Mouse (Mus musculus) regulatory T cell (primary cell): ENCODE results near the gene Gm14597.
"Not testable (repeated sequence)": the region's sequence is repeated elsewhere in the genome, so short reads cannot be mapped to it uniquely, and the experiment has no call there.

Source experiments
- in situ Hi-C: fragments of 300-600 bp; cut with MboI, MseI; formaldehyde crosslinking; loops from one replicate; pipeline ENCODE4 v1.15.1; 2025; ENCODE audit warnings: high pct_unique_total_duplicates

The Gm14597 gene

DNA sequence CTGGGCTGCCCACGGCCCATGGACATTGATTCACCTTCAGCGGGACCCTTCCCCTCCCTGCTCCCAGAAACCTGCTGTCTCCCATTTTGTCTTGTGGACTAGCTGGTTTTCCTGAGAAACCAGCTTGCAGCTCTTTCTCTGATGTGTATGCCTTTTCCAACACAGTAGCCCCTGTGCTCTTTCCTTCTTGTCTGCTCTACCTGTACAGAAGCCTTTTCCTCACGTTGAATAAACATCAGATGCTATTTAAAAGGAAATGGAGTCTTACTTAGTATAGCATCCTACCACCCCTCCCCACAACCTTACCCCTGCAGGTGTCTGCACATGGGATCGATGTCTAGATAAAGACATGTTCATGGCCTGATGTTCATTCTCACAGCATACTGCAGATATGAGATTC is at the start of gene Gm14597:
TSS of gene Gm14597 (minus strand) at position 101 of the 400 bp plus-strand sequence.
- in situ Hi-C loops: loop anchor here (25.0 kb wide), 1 partner anchor 1353 kb away; no protein-coding TSS in a partner anchor

DNA sequence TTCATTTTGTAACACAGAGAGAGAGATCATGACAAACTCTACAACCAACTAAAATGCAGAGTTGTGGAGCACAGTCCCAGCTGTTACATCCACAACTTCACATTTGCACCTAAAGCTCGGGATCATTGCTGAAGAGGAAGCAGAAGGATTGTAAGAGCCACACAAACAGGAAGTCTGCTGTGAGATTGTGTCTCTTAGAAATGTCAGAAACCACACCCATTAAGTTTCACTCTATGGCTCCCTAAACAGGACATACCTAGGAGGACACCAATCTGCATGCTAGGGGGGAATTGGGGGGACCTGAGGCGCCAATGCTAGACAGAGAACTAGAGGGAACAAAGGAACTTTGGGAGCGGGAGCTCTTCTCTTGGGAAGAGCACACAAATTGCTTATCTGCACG is 44.1 kb upstream of the Gm14597 start:
- in situ Hi-C loops: not testable (repeated sequence)

DNA sequence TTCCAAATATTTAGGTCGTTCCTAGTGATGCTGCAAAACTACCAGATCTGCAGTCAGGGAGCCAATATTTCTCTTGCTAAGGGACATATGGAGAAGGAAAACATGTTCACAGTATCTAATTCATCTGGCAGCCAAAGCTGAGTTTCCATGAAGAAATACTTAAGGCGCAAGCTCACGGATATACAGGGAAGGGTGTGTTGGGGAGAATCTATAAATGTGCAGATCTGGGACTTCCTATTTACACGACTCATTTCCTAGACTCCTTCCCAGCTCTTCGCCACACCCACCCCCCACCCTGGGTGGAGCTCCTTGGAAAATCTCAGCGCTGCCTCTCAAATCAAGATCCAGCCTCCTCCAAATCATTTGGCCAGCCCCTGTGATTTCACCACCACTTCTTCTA is 37.1 kb upstream of the Gm14597 start:
- in situ Hi-C loops: no loop called here

DNA sequence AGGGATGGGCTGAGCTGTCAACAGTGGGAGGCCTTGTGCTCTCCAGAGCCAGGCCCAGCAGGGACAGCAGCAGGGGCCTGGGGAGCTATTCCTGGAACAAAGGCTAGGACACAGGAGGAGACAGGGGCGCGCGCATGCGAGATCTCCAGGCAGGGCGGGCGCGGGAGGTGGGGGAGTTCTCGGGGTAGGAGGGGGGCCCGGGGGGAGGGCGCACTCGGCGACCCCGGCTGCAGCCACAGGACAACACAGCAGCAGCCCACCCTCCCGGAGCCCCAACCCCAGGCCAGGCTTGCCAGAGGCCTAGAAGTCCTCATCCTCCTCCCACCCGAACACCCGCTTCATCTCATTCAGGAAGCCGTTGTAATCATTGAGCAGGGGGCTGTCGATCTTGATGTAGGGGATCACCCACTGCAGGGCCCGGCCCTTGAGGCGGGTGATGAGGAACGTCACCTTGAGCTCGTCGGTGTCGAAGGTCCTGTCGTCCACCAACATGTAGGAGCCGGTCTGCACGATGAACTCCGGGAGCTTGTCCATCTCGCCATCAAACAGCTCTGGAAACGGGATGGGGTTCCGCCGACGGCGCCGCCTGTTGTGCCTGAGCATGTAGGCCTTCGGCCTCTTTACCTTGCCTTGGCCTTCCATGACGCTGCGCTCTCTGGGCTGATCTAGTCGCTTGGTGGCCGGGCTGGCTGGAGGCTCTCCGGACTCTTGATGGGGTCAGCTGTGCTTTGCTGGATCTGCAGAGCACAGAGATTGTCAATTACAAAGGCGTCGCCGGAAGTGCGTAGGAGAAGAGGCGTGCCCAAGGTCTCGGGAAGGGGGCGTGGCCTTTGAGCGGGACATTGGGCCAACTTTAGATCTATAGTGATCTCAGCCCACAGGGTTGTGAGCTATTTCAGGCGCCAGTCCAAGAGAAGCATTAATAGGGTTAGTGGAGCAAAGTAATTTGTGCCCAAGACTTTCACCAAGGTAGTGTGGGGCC is 34.5 kb upstream of the Gm14597 start, which contains the start of gene Rtl8a:
TSS of gene Rtl8a (minus strand) at position 703 of the 982 bp plus-strand sequence.
- in situ Hi-C loops: not testable (repeated sequence)

DNA sequence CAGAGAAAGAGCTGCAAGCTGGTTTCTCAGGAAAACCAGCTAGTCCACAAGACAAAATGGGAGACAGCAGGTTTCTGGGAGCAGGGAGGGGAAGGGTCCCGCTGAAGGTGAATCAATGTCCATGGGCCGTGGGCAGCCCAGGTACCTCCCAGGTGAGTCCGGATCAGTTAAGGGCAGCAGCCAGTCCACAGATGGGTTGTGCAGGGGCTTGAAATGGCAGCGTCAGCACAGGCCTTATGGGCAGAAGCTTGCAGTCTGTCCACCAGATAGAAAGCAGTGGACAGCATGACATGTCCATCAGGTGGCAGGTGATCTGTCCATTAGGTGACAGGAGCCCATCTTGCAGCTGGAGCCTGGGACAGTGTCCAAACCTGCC is 33.8 kb upstream of the Gm14597 start:
- in situ Hi-C loops: not testable (repeated sequence)

DNA sequence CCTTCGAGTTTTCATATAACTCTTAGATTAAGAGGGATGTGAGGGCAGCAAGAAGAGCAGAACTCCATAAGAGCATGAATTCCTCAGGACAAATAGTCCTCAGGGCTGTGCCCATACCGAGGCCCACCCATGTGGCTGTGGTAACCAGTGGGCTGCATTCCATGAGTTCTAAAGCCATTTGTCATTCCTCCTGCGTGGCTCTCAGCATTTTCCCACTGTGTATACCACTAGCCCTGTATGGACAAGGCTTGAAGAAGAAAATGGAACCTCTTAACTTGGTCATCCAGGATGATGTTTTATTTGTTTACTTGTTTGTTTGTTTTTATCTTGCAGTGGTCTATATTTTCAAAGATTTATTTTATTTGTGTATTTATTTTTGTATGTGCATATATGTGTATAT is 29.3 kb upstream of the Gm14597 start:
- in situ Hi-C loops: not testable (repeated sequence)

DNA sequence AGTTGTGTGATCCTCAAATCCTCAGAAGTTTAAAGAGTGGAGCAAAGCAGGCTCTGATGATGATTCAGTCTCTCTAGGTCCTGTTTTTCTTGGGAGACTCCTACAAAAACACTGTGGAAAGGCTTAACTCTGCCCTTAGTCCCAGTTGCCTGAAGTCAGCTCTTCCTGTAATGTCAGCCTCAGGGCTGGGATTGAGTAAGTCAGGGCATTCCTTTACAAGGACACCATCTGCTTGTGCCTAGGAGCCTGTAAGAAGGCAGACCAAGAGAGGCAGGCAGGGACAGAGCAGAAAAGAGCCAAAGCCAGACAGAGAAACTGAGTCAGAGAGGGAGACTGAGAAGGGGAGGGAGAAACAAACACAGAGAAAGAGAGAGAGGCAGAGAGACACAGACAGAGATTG is 2.6 kb upstream of the Gm14597 start:
- in situ Hi-C loops: loop anchor here (25.0 kb wide), 1 partner anchor 1351 kb away; no protein-coding TSS in a partner anchor

DNA sequence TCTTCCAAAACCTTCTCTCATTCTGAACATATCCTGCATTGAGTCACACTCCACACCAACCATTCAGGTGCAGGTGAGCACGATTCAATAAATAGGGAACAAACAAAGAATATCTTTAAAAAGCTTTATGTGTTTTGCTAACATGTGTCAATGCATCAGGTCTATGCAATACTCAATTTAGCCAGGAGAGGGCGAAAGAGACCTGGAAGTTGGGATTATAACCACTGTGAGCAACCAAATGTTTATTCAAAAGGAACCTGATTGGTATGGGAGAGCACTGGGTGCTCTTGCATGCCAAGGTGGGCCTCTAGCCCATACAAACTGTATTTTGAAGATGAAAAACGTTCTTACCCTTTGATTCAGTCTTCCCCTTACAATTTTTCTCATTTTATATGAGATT is 1.8 kb upstream of the Gm14597 start:
- in situ Hi-C loops: loop anchor here (25.0 kb wide), 1 partner anchor 1352 kb away; no protein-coding TSS in a partner anchor

DNA sequence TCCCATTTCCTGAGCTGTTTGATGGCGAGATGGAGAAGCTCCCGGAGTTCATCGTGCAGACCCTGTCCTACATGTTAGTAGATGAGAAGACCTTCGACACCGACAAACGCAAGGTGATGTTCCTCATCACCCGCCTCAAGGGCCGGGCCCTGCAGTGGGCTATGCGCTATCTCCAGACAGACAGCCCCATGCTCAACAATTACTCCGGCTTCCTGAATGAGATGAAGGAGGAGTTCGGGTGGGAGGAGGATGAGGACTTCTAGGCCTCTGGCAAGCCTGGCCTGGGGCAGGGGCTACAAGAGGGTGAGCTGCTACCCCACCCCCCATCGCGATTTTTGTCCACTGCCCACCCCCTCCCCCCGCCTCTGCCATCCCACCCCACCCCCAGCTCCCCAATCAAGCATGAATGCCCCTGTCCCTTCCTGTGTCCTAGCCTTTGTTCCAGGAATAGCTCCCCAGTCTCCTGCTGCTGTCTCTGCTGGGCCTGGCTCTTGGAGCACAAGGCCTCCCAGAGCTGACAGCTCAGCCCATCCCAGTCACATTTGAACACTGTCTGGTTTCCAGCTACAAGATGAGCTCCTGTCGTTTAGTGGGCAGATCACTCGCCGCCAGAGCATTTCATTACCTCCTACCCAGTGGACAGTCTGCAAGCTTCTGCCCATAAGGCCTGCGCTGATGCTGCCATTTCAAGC is 511 bp downstream of the Gm14597 start:
- in situ Hi-C loops: loop anchor here (25.0 kb wide), 1 partner anchor 1354 kb away; no protein-coding TSS in a partner anchor

DNA sequence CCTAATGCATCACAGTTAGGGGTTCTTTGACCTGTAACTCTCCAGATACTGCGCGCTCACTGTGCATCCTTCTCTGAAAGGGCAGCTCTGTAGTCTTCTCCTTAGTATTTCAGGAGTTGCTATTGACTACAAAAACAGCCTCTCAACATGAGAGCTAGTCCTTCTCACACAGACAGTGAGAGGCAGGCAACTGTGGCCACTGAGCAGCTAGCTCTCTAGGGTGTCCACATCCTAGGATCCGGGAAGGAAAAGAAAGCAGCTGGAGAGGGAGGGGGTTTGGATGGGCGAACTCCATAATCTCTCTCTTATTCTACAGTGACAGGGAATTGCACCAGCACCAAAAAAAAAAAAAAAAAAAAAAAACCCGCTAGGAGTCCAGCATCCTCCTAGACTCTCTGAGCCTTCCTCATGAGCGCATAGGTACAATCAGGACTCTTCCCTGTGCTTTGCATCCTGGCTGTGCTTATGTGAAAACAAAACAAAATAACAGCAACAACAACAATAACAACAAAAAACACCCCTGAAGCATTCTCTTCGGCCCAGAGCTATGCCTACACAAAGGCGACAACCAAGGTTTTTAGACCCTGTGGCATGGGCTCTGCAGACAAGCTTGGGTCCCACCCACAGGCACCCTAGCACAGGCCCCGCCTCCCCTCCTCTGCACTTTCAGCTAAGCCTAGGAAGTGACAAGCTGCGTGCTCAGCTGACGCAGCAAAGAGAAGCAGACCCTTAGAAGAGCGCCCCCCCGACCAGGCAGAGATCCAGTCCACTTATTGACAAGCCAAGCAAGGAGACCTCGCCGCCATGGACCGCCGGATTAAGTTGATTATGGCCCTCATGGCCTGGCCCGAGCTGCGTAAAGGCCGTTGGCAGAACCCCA is 1.3 kb downstream of the Gm14597 start, which contains the start of gene Rtl8c:
TSS of gene Rtl8c (plus strand) at position 791 of the 880 bp plus-strand sequence.
- in situ Hi-C loops: loop anchor here (25.0 kb wide), 1 partner anchor 1355 kb away; no protein-coding TSS in a partner anchor

DNA sequence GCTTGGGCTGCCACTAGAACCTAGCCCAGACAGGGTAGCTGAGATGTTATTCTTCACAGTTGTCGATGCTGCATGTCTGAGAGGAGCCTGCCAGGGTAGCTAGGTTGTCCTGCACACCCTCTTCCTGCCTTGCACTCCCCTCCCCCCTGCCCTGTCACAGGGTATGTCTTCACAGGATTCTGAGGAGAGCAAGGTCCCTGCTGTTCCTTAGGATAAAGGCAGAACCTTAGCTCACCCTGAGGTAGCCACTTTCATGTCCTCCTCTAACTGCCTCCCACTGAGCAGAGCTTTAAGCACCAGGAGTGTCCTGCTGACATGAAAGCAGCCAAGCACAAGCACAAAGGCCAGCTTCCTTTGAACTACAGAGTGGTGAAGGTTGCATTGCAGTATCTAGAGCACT is 2.6 kb downstream of the Gm14597 start:
- in situ Hi-C loops: loop anchor here (25.0 kb wide), 1 partner anchor 1356 kb away; no protein-coding TSS in a partner anchor

DNA sequence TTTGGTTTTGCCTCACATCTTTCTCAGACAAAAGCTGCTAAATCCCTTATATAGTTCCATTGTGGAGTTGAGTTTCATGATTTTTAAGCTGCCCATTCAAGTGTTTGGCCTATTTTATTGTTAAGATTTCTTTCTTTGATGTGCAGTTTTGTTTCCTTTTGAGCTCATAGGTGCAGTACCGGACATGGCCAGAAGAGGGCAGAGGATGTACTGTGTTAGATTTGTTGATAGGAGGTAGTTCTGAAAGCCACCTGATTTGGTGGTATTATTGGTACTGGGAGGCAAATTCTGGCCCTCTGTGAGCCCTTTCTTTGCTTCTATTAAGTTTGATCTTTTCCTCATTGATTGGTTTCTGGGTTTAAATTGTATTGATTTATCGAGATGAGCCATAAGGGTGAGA is 8.8 kb downstream of the Gm14597 start:
- in situ Hi-C loops: loop anchor here (5.0 to 25.0 kb wide), 3 partner anchors 72 to 1362 kb away; partner anchors contain the start of gene Rtl8b

DNA sequence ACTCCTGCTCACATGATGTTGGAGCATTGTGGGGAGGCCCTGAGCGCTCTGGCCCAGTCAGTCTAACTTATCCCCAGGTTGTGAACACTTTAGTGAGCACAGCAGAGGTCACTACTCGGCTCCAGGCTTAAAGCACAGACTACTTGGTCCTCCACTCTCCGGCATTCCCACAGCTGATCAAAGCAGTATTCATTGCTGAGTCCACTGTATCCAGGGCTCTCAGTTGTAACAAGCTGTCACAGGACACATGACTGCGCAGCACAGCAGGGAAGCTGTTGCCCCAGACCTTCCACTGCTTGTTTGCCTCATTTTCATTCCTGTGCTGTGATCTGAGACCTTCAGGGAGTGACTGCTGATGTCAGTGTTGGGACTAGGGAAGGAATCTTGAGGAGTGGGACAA is 25.4 kb downstream of the Gm14597 start:
- in situ Hi-C loops: loop anchor here (5.0 kb wide), 2 partner anchors 104 to 116 kb away; no protein-coding TSS in a partner anchor

DNA sequence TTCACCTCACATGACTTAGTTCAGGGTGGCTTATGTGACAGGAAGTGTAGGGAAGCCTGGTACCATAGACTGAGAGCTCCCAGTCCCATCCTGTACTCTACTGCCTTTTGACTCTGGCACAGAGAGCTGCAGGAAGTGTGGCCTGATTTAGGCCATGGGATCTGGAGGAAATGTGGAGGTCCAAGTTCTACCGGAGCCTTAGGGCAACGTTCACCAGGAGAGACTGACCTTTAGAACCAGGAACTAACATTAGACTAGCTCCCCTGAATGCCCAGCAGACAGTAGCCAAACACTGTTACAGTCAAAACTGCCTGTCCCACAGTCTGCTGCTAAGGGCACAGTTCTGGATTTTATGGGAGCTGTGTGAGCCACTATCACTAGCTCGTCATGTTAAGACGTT is 27.4 kb downstream of the Gm14597 start:
- in situ Hi-C loops: loop anchor here (5.0 kb wide), 2 partner anchors 106 to 114 kb away; no protein-coding TSS in a partner anchor

DNA sequence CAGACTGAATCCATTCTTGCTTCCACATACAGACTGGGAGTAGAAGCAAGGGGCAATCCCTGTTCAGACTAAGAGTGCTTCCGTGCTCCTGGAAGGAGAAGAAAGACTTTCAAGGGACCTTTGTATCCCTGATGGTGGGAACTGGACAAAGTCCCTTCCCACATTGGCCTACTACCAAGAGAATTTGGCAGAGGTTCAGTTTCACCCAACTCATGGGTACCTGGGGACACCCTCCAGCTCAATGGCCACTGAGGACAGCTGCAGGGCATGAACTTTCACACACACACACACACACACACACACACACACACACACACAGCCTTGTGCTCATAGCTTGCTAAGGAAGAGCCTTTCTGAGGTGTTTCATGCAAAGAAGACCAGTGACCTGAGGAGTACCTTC is 29.5 kb downstream of the Gm14597 start:
- in situ Hi-C loops: no loop called here
